Mouse (Mus musculus) heart, postnatal 25 days (tissue): ENCODE measurements around the gene Sugt1. TPM values are rescaled to one million over a fixed set of nuclear protein-coding genes. Genes with fewer than 3 reads are reported as not detected.

Experiments used
- DNase-seq: peaks from one replicate; pipeline ENCODE4 v3.0.0; 2022; ENCODE audit warnings: low spot score
- intact Hi-C: fragments of 180-260 bp; cut with DNase I; formaldehyde crosslinking; loops from one replicate; pipeline ENCODE4 v1.15.1; 2025
- total RNA-seq, 2 experiments: library from RNA; stranded (reverse); gene quantifications; 2 replicates each; pipeline ENCODE4 v1.2.3; 2021

Sugt1 gene
- total RNA-seq: 10 to 100 TPM; 65.5 to 75.5 TPM

- intact Hi-C loops: no loop called here
- peak; percentile 92 for DNase-seq
Measured at GRCm38 (mm10) chr14:79587139-79587851, at the start of gene Sugt1. Gene Sugt1 (plus strand): TSS chr14:79587691.

- intact Hi-C loops: no loop called here
- no peak for DNase-seq
Measured at GRCm38 (mm10) chr14:79537921-79538320, 49.6 kb upstream of the Sugt1 start.

- intact Hi-C loops: no loop called here
- no peak for DNase-seq
Measured at GRCm38 (mm10) chr14:79541606-79542005, 45.9 kb upstream of the Sugt1 start.

- intact Hi-C loops: no loop called here
- peak; percentile 27 for DNase-seq
Measured at GRCm38 (mm10) chr14:79549343-79549742, 38.1 kb upstream of the Sugt1 start.

- no peak for DNase-seq
- intact Hi-C loops: no loop called here
Measured at GRCm38 (mm10) chr14:79551929-79552328, 35.6 kb upstream of the Sugt1 start.

DNA sequence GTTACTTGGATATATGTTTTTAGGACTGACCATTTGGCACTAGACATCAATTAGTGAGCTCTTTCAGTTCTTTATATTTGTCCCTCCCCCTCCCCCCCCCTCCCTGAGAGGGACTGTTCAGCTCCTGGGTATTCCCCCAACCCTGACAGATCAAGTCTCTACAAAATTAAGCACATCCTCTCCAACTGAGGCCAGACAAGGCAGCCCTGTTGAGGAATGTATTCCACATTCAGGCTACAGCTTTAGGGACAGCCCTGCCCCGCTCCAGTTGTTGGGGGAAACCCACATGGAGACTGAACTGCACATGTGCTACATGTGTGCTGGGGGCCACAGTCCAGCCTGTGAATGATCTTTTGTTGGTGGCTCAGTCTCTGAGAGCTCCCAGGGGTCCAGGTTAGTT is 34.6 kb upstream of the Sugt1 start:
- no peak for DNase-seq
- intact Hi-C loops: no loop called here

DNA sequence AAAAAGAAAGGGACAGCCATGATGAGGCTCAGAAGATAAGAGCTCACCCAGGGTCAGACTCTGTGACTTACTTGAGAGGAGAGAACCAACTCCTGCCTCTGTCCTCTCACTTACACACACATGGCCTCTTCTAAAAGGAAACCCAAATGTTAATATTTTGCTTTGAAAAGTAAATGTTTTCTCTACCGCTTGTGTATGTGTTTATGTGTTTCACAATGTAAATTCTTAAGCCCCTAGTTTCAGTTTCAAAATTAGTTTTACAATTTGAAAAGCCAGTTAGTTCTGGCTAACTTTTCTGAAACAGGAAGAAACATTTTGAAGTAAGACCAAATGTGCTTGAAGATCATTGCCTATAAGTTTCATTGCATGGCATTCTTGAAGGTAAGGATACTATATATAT is 29.7 kb upstream of the Sugt1 start:
- no peak for DNase-seq
- intact Hi-C loops: no loop called here

DNA sequence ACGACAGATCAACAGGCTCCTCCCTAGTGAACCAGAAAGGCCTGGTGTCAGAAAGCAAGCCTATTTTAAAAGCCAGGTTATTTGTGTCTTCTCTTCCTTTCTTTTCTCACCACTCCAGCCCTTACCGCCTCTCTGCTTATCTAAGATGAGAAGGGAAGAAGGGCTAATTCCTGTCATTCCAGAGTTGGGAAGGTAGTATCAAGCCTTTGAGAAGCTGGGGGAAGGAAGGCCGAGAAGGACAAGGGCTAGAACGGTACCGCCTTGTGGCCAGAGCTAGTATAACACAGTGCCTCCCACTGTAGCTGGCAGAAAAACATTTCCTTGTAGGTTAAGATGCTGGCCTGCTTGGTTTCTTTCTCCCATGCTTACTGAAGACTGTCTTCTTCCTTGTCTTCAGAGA is 24.7 kb upstream of the Sugt1 start:
- intact Hi-C loops: loop anchor here (2.0 to 10.0 kb wide), 3 partner anchors 52 to 168 kb away; partner anchors contain the start of genes Mtrf1 and Naa16

DNA sequence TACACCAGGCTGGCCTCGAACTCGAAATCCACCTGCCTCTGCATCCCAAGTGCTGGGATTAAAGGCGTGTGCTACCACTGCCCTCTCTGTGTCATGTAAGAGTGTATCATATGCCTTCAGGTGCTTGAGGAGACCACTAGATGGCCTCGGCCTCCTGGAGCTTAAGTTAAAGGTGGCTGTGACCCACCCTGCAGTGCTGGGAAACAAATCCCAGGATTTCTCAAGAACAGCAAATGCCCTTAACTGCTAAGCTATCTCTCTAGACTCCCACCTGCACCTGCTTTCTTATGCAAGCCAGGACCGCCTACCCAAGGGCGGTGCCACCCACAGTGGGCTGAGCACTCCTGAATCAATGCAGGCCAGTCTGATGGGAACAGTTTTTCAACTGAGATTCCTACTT is 22.7 kb upstream of the Sugt1 start:
- DNase-seq: no peak
- intact Hi-C loops: loop anchor here (10.0 kb wide), 1 partner anchor 170 kb away; the partner anchor contains the start of genes Mtrf1 and Naa16

More for the DNA sequence above, 24.7 kb upstream of the Sugt1 start:
- DNase-seq: peak; percentile 22

GRCm38 (mm10) chr14:79573482-79574191 is 13.9 kb upstream of the Sugt1 start:
- intact Hi-C loops: no loop called here
- no peak for DNase-seq

GRCm38 (mm10) chr14:79574361-79574760 is 13.1 kb upstream of the Sugt1 start:
- intact Hi-C loops: no loop called here
- DNase-seq: no peak

DNA sequence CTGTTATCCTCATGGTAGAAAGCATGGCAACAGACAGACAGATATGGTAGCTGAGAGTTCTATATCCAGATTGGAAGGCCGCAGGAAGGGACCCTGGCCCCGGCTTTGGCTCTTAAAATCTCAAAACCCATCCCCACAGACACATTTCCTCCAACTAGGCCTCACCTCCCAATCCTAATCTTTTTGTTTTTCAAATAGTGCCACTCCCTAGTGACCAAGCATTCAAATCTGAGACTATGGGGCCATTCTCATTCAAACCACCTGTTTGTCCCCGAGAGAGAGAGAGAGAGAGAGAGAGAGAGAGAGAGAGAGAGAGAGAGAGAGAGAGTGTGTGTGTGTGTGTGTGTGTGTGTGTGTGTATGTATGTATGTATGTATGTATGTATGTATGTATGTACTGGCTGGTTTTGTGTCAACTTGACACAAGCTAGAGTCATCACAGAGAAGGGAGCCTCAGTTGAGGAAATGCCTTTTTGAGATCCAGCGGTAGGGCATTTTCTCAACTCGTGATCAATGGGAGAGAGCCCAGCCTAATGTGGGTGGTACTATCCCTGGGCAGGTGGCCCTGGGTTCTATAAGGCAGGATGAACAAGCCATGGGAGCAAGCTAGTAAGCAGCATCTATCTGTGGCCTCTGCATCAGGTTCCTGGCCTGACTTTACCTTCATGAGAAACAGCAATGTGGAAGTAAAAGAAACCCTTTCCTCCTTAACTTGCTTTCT is 3.8 kb upstream of the Sugt1 start:
- intact Hi-C loops: no loop called here
- no peak for DNase-seq

DNA sequence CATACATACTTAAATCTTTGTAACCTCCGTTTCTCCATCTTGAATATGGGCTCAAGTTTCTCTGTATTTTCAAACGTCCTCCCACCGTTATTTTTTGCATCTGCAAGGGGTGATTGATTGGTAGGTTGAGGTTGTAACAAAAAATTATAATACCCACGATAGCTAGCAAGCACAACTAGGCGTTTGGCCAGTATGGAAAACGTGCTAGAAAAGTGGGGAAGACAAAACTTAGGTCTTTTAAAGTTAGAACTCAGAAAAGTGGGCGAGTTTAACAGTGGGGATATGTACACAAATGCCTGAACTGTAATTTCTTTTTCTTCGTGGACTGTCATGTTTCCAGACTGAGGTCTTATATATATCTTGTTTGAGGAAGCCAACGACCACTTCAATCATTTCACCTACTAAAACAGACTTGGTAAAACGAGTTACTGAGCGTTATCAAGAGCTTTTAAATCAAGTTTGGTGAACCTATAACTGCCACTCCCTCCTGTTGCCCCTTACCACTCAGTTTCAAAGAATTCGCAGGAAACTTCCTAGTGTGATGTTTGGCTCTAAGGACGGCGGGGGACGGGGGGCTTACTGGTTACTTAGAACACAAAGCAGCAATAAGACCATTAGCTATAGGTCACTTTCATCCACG is 872 bp upstream of the Sugt1 start:
- no peak for DNase-seq
- intact Hi-C loops: no loop called here

- intact Hi-C loops: no loop called here
- no peak for DNase-seq
Measured at GRCm38 (mm10) chr14:79587852-79588229, 350 bp downstream of the Sugt1 start.

DNA sequence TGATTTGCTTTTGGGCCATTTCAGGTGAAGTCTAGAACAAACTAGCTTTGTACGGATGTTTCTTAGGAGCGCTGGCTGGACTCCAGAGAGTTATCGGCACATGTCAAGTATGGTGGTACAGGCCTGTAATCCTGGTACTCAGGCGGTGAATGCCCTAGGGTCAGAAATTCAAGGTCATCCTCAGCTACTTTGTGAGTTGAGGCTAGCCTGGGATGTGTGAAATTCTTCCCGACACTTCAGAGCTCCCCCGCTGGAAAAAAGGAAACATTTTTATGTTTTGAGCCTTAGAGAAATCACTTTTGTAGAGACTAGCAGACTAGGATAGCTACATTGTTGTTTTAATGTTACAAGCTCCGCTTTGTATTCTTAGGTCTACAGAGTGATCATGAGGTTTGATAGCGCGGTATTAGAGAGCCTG is 1.1 kb downstream of the Sugt1 start:
- DNase-seq: no peak
- intact Hi-C loops: no loop called here

- no peak for DNase-seq
- intact Hi-C loops: no loop called here
Measured at GRCm38 (mm10) chr14:79589401-79589800, 1.9 kb downstream of the Sugt1 start.

- DNase-seq: no peak
- intact Hi-C loops: no loop called here
Measured at GRCm38 (mm10) chr14:79590916-79591315, 3.4 kb downstream of the Sugt1 start.

DNA sequence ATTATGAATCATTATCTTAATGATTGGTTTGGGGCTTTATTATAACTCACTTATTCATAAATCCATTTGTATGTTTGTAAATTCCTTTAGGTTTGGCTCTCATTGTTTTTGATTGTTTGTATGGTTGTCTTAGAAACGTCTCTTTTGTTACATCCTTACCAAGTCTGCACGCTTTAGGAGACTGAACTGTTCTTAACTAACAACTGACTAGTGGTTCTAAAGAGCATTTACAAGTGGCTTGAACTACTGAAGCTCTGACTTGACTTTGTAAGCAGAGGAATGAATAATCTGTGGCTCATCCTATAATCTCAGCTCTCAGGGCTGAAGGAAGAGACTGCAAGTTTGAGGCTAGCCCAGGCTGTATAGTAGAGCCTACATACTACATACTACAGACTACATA is 4.1 kb downstream of the Sugt1 start:
- no peak for DNase-seq

DNA sequence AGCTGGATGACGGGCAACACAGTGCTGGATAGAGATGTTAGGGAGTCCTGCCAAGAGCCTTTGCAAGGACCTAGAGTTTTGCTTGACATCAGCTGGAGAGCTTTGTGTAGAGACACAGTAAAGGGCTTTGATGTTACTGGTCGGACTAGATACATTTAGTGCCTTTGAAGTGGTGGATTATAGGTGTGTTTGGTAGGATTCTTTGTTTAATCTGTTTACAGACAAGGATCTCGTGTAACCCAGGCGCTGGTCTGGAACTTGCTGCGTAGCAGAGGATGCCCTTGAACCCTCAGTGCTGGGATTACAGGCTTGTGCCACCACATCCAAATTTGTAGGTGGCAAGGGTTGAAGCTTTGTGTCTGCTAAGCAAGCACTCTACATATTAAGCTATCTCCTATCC is 6.6 kb downstream of the Sugt1 start:
- DNase-seq: no peak
- intact Hi-C loops: no loop called here

More for the DNA sequence above, 4.1 kb downstream of the Sugt1 start:
- intact Hi-C loops: no loop called here

DNA sequence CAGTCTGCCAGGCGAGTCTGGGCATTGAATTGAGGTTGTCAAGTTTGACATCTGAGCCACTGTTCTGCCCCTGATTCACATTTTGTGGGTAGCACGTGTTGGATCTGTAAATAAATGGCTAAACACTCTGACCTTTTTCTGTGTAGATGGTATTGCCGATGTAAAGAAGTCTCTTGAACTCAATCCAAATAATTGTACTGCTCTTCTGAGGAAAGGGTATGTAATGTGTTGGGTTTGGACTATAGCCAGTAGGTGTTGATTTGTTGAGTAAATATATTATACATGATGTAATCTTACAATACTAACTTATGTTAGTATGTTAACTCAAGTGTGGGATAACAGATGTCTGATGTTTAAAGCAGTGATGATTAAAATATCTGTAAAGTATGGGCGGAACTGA is 9.1 kb downstream of the Sugt1 start:
- intact Hi-C loops: no loop called here
- DNase-seq: no peak
